Mouse (Mus musculus): Measurements from ENCODE around the gene Fam167b.

The Fam167b gene

GRCm38 (mm10) chr4:129578466-129578865 is at the start of gene Fam167b:
Gene Fam167b, minus strand, starts transcription at chr4:129578549.
- DNase-seq (ENCODE audit: low spot score), result no peak

GRCm38 (mm10) chr4:129626035-129626434 is 47.7 kb upstream of the Fam167b start:
- DNase-seq (ENCODE audit: low spot score), result no peak

GRCm38 (mm10) chr4:129625496-129625895 is 47.1 kb upstream of the Fam167b start:
- DNase-seq (ENCODE audit: low spot score), result no peak

- no peak for DNase-seq (ENCODE audit: low spot score)
Measured at GRCm38 (mm10) chr4:129625029-129625370, 46.7 kb upstream of the Fam167b start.

GRCm38 (mm10) chr4:129624281-129625028 is 46.1 kb upstream of the Fam167b start:
- DNase-seq (ENCODE audit: low spot score), result peak; percentile 59

GRCm38 (mm10) chr4:129623681-129624091 is 45.3 kb upstream of the Fam167b start, which contains the start of gene Ccdc28b:
Gene Ccdc28b, minus strand, starts transcription at chr4:129623947.
- no peak for DNase-seq (ENCODE audit: low spot score)

- DNase-seq (ENCODE audit: low spot score), result no peak
Measured at GRCm38 (mm10) chr4:129622803-129623535, 44.6 kb upstream of the Fam167b start.

- no peak for DNase-seq (ENCODE audit: low spot score)
Measured at GRCm38 (mm10) chr4:129622120-129622802, 43.9 kb upstream of the Fam167b start.

- no peak for DNase-seq (ENCODE audit: low spot score)
Measured at GRCm38 (mm10) chr4:129621283-129621841, 43.0 kb upstream of the Fam167b start.

- no peak for DNase-seq (ENCODE audit: low spot score)
Measured at GRCm38 (mm10) chr4:129620419-129621282, 42.3 kb upstream of the Fam167b start.

- DNase-seq (ENCODE audit: low spot score), result peak; percentile 92
Measured at GRCm38 (mm10) chr4:129618786-129619691, 40.7 kb upstream of the Fam167b start, which contains the start of gene Iqcc. Gene Iqcc, minus strand, starts transcription at chr4:129619099.

- no peak for DNase-seq (ENCODE audit: low spot score)
Measured at GRCm38 (mm10) chr4:129618031-129618430, 39.7 kb upstream of the Fam167b start.

GRCm38 (mm10) chr4:129617121-129617641 is 38.8 kb upstream of the Fam167b start:
- no peak for DNase-seq (ENCODE audit: low spot score)

- no peak for DNase-seq (ENCODE audit: low spot score)
Measured at GRCm38 (mm10) chr4:129616631-129617030, 38.3 kb upstream of the Fam167b start.

GRCm38 (mm10) chr4:129615801-129616290 is 37.5 kb upstream of the Fam167b start:
- DNase-seq (ENCODE audit: low spot score), result no peak

GRCm38 (mm10) chr4:129614093-129614492 is 35.7 kb upstream of the Fam167b start, which contains the start of gene Dcdc2b:
Gene Dcdc2b, minus strand, starts transcription at chr4:129614257.
- no peak for DNase-seq (ENCODE audit: low spot score)

GRCm38 (mm10) chr4:129610472-129610871 is 32.1 kb upstream of the Fam167b start:
- no peak for DNase-seq (ENCODE audit: low spot score)

GRCm38 (mm10) chr4:129610026-129610425 is 31.7 kb upstream of the Fam167b start:
- no peak for DNase-seq (ENCODE audit: low spot score)

GRCm38 (mm10) chr4:129609139-129609631 is 30.8 kb upstream of the Fam167b start:
- DNase-seq (ENCODE audit: low spot score), result no peak
